17 mouse cellular contexts compared by ENCODE assay signal in genomic region chr5:134745801-134746200, GRCm38 (mm10). TPM values are rescaled to one million over a fixed set of nuclear protein-coding genes. Genes with fewer than 3 reads are reported as not detected.
DNase-seq lines count a peak whose midpoint lies in the region; ATAC-seq and TF ChIP-seq lines count a peak whose summit lies in the region.
"Had no signal": no experiment of that assay in that cellular context is flagged by ENCODE, and none has a peak within 500 bp of the region (broad histone marks: within the 10 kb centered on the region; RNA-seq: fewer than 3 reads in every experiment).

No protein-coding gene starts in this region.

- H3K9me3 ChIP-seq in neural tube, embryonic 15.5 days (replicated peaks): no peaks in the 10 kb centered on the region
- no peaks in the 10 kb centered on the region for H3K9me3 ChIP-seq in stomach, embryonic 16.5 days (replicated peaks; ENCODE audit: control insufficient read depth, low read length)
- H3K9me3 ChIP-seq: midbrain, embryonic 13.5 days had no signal

- no peak overlapping the region for H3K27ac ChIP-seq in kidney, adult 2 months (ENCODE audit: insufficient read depth, low read depth, low read length)
- H3K27ac ChIP-seq in neural tube, embryonic 15.5 days (replicated peaks): no peak overlapping the region
- H3K27ac ChIP-seq in stomach, embryonic 16.5 days (ENCODE audit: low read length): no peak overlapping the region
- H3K27ac ChIP-seq: left cerebral cortex, adult 2 months; midbrain, embryonic 13.5 days had no signal

- peak overlapping the region; percentile 85; the same call in 1 of the 2 replicates for H3K4me2 ChIP-seq in neural tube, embryonic 15.5 days
- H3K4me2 ChIP-seq in stomach, embryonic 16.5 days (ENCODE audit: low read depth, low read length): peak overlapping the region; percentile 63

- no peak for TF ChIP-seq POLR2A in kidney, adult 2 months (IDR thresholded peaks at IDR 0.05; ENCODE audit: low read depth, low read length)

- H3K36me3 ChIP-seq in kidney, adult 2 months (ENCODE audit: control insufficient read depth, insufficient read depth, low read length): no peaks in the 10 kb centered on the region
- H3K36me3 ChIP-seq in neural tube, embryonic 15.5 days: no peaks in the 10 kb centered on the region
- H3K36me3 ChIP-seq in stomach, embryonic 16.5 days (ENCODE audit: control insufficient read depth, insufficient read depth, low read length): no peaks in the 10 kb centered on the region
- H3K36me3 ChIP-seq: midbrain, embryonic 13.5 days had no signal

- 0 out of 2 replicates have a peak overlapping the region, but pooled peaks have one; percentile 9 for H3K4me3 ChIP-seq in kidney, adult 2 months (ENCODE audit: insufficient read depth, low read depth, low read length)
- H3K4me3 ChIP-seq in neural tube, embryonic 15.5 days (replicated peaks): no peak overlapping the region
- H3K4me3 ChIP-seq in stomach, embryonic 16.5 days (replicated peaks; ENCODE audit: low read length): peak overlapping the region; percentile 52
- H3K4me3 ChIP-seq: left cerebral cortex, adult 2 months; midbrain, embryonic 13.5 days; myocyte had no signal

- H3K9ac ChIP-seq in neural tube, embryonic 15.5 days (replicated peaks): no peak overlapping the region
- H3K9ac ChIP-seq in stomach, embryonic 16.5 days (ENCODE audit: low read length): peak overlapping the region; percentile 77
- H3K9ac ChIP-seq: forebrain, postnatal 0 days; midbrain, embryonic 13.5 days had no signal

- H3K27me3 ChIP-seq in kidney, adult 2 months (replicated peaks; ENCODE audit: control insufficient read depth, insufficient read depth, low read length): no peaks in the 10 kb centered on the region
- no peaks in the 10 kb centered on the region; the same call in 1 of the 2 replicates for H3K27me3 ChIP-seq in neural tube, embryonic 15.5 days (replicated peaks)
- H3K27me3 ChIP-seq in stomach, embryonic 16.5 days (ENCODE audit: control insufficient read depth, insufficient read depth, low read length): no peaks in the 10 kb centered on the region

- intact Hi-C loops in heart, postnatal 10 days (cut with DNase I): loop anchor here (5.0 kb wide), 1 partner anchor 222 kb away; no protein-coding TSS in a partner anchor

- peak; percentile 94 for DNase-seq in heart, adult 11 months
- no peak for DNase-seq in heart, postnatal 10 days
- DNase-seq in kidney, adult 2 months: no peak
- DNase-seq in kidney, adult 18-20 months: no peak
- DNase-seq in neural tube, embryonic 10.5 days (ENCODE audit: extremely low spot score, low spot score): no peak
- no peak for DNase-seq in right cerebral cortex, adult 2 months (ENCODE audit: low spot score in 2 of 2)
- DNase-seq: cerebellum, postnatal 14 days; forebrain, postnatal 0 days; kidney, adult 9 months; right cerebral cortex, adult 18-20 months; thymus, adult 18-20 months had no signal

- no peak for ATAC-seq in neural tube, embryonic 15.5 days (ENCODE audit: low FRiP score)
- no peak for ATAC-seq in stomach, embryonic 16.5 days (ENCODE audit: insufficient read depth, low FRiP score)
- ATAC-seq: forebrain, postnatal 0 days; midbrain, embryonic 13.5 days; Patski had no signal

- no peak for TF ChIP-seq CTCF in kidney, adult 2 months (conservative IDR thresholded peaks at IDR 0.05; ENCODE audit: insufficient read depth, insufficient read length, low read depth, low read length)

- peaks cover 6% of the 10 kb centered on the region; the same call in 1 of the 2 replicates for H3K4me1 ChIP-seq in kidney, adult 2 months (ENCODE audit: control insufficient read depth, insufficient read depth, low read length)
- peaks cover 26% of the 10 kb centered on the region for H3K4me1 ChIP-seq in neural tube, embryonic 15.5 days
- peaks cover 41% of the 10 kb centered on the region for H3K4me1 ChIP-seq in stomach, embryonic 16.5 days (ENCODE audit: control insufficient read depth, insufficient read depth, low read length)

- WGBS in kidney, adult 2 months: 80% methylated on average over 3 of the region's 3 CpGs
- WGBS in neural tube, embryonic 15.5 days: 92% methylated on average over 3 of the region's 3 CpGs
- 68% methylated on average over 3 of the region's 3 CpGs for WGBS in stomach, embryonic 16.5 days

RNA-seq across cellular contexts. Expression of gene Eln, which starts 1.3 kb away (rescaled TPM):
- 100 to 1,000 TPM; 610 to 981 TPM for total RNA-seq in heart, postnatal 10 days (2021)
- polyA plus RNA-seq in kidney, adult 2 months (2012; rRNA removed): 23.6 and 30.8 TPM in 2 replicates
- polyA plus RNA-seq in neural tube, embryonic 15.5 days (2015; fragmentation: Nextera tagmentation; extraction: Ambion mirVana): 25.8 and 51.6 TPM in 2 replicates
- 93.7 and 97.0 TPM in 2 replicates for polyA plus RNA-seq in stomach, embryonic 16.5 days (2015; fragmentation: Nextera tagmentation; extraction: Ambion mirVana)
- polyA plus RNA-seq: Patski had no signal

RNA-seq across cellular contexts. Expression of gene Limk1, which starts 57.4 kb away (rescaled TPM):
- 10 to 100 TPM; 10.0 to 11.4 TPM for total RNA-seq in heart, postnatal 10 days (2021)
- polyA plus RNA-seq in kidney, adult 2 months (2012; rRNA removed): 7.3 and 7.9 TPM in 2 replicates
- 22.7 and 27.1 TPM in 2 replicates for polyA plus RNA-seq in neural tube, embryonic 15.5 days (2015; fragmentation: Nextera tagmentation; extraction: Ambion mirVana)
- 3.7 and 4.1 TPM in 2 replicates for polyA plus RNA-seq in stomach, embryonic 16.5 days (2015; fragmentation: Nextera tagmentation; extraction: Ambion mirVana)
